Comparison of ENCODE assay signal across 21 mouse cellular contexts in the genomic region with DNA sequence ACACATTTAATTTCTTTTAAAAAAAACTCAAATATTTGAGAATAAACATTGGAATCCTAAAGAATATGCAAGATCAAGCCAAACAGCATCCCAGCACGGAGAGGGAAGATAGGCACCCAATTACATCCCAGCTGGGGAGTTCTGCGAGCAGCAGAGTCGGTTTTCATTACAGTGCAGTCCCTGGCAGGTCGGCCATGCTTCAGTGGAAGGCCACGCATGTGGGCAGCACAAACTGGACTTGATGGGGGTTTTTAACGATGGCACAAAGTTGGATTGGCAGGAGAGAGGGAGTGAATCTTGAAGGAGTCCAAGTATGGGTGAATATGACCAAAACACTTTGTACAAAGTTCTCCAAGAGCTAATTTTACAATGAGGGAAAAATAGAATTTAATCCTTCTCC. TPM values are rescaled to one million over a fixed set of nuclear protein-coding genes. Genes with fewer than 3 reads are reported as not detected.
DNase-seq lines count a peak whose midpoint lies in the region; ATAC-seq and TF ChIP-seq lines count a peak whose summit lies in the region.
"Had no signal": no experiment of that assay in that cellular context is flagged by ENCODE, and none has a peak within 500 bp of the region (broad histone marks: within the 10 kb centered on the region; RNA-seq: fewer than 3 reads in every experiment).

No protein-coding gene starts in this region.

- no peaks in the 10 kb centered on the region for H3K9me3 ChIP-seq in kidney, embryonic 15.5 days (replicated peaks)
- no peaks in the 10 kb centered on the region for H3K9me3 ChIP-seq in kidney, postnatal 0 days (replicated peaks; ENCODE audit: low read length)
- H3K9me3 ChIP-seq: embryonic facial prominence, embryonic 13.5 days; embryonic facial prominence, embryonic 15.5 days; forebrain, embryonic 12.5 days had no signal

- ATAC-seq in kidney, embryonic 15.5 days (replicated peaks; ENCODE audit: low FRiP score): peak; percentile 83
- ATAC-seq in kidney, postnatal 0 days (replicated peaks; ENCODE audit: low FRiP score, low read depth): no peak
- ATAC-seq: forebrain, embryonic 14.5 days had no signal

- no peak overlapping the region for H3K9ac ChIP-seq in kidney, embryonic 15.5 days
- no peak overlapping the region for H3K9ac ChIP-seq in kidney, postnatal 0 days (ENCODE audit: low read depth, low read length)
- H3K9ac ChIP-seq: embryonic facial prominence, embryonic 13.5 days; embryonic facial prominence, embryonic 15.5 days; forebrain, embryonic 12.5 days had no signal

- H3K36me3 ChIP-seq in kidney, embryonic 15.5 days: no peaks in the 10 kb centered on the region
- H3K36me3 ChIP-seq in kidney, postnatal 0 days (ENCODE audit: insufficient read depth, low read length): no peaks in the 10 kb centered on the region
- no peaks in the 10 kb centered on the region for H3K36me3 ChIP-seq in kidney, adult 2 months (ENCODE audit: control insufficient read depth, insufficient read depth, low read length)
- H3K36me3 ChIP-seq: embryonic facial prominence, embryonic 13.5 days; embryonic facial prominence, embryonic 15.5 days; forebrain, embryonic 10.5 days; forebrain, embryonic 12.5 days had no signal

- H3K4me1 ChIP-seq in kidney, embryonic 15.5 days: no peaks in the 10 kb centered on the region
- H3K4me1 ChIP-seq in kidney, postnatal 0 days (replicated peaks; ENCODE audit: insufficient read depth, low read length): no peaks in the 10 kb centered on the region
- H3K4me1 ChIP-seq in kidney, adult 2 months (ENCODE audit: control insufficient read depth, insufficient read depth, low read length): no peaks in the 10 kb centered on the region
- H3K4me1 ChIP-seq: embryonic facial prominence, embryonic 15.5 days had no signal

- WGBS in kidney, embryonic 15.5 days: 29% methylated on average over 6 of the region's 6 CpGs
- WGBS in kidney, postnatal 0 days: 36% methylated on average over 6 of the region's 6 CpGs
- 25% methylated on average over 6 of the region's 6 CpGs for WGBS in kidney, adult 2 months

- TF ChIP-seq POLR2A in kidney, adult 2 months (IDR thresholded peaks at IDR 0.05; ENCODE audit: low read depth, low read length): no peak

- H3K27ac ChIP-seq in kidney, embryonic 15.5 days: no peak overlapping the region
- H3K27ac ChIP-seq in kidney, postnatal 0 days: no peak overlapping the region
- no peak overlapping the region for H3K27ac ChIP-seq in kidney, adult 2 months (ENCODE audit: insufficient read depth, low read depth, low read length)
- H3K27ac ChIP-seq: embryonic facial prominence, embryonic 13.5 days; embryonic facial prominence, embryonic 15.5 days; forebrain, embryonic 10.5 days; forebrain, embryonic 12.5 days had no signal

- TF ChIP-seq CTCF in kidney, postnatal 0 days (IDR thresholded peaks at IDR 0.05; ENCODE audit: low read depth): no peak
- TF ChIP-seq CTCF in kidney, adult 2 months (conservative IDR thresholded peaks at IDR 0.05; ENCODE audit: insufficient read depth, insufficient read length, low read depth, low read length): no peak

- H3K4me3 ChIP-seq in kidney, embryonic 15.5 days (replicated peaks): no peak overlapping the region
- no peak overlapping the region for H3K4me3 ChIP-seq in kidney, postnatal 0 days (replicated peaks; ENCODE audit: low read depth, low read length)
- H3K4me3 ChIP-seq in kidney, adult 2 months (ENCODE audit: insufficient read depth, low read depth, low read length): no peak overlapping the region
- H3K4me3 ChIP-seq: embryonic facial prominence, embryonic 13.5 days; embryonic facial prominence, embryonic 15.5 days; erythroblast, embryonic 14.5 days; forebrain, embryonic 10.5 days; forebrain, embryonic 12.5 days had no signal

- H3K4me2 ChIP-seq in kidney, embryonic 15.5 days: no peak overlapping the region
- no peak overlapping the region for H3K4me2 ChIP-seq in kidney, postnatal 0 days (ENCODE audit: low read length)
- H3K4me2 ChIP-seq: embryonic facial prominence, embryonic 13.5 days; embryonic facial prominence, embryonic 15.5 days; forebrain, embryonic 12.5 days had no signal

- DNase-seq in kidney, postnatal 4 days: no peak
- DNase-seq in kidney, postnatal 0 days (ENCODE audit: low spot score): peak; percentile 59
- no peak for DNase-seq in kidney, adult 2 months
- DNase-seq: adrenal gland, adult 2 months; adrenal gland, postnatal 10 days; adrenal gland, postnatal 25 days; cerebellum, adult 11 months; cerebellum, adult 18-20 months; cerebellum, adult 8-10 months; cerebellum, adult 9-11 months; cerebellum, postnatal 14 days; cerebellum, postnatal 36 days; embryo, embryonic 11 days had no signal

- no peaks in the 10 kb centered on the region for H3K27me3 ChIP-seq in kidney, embryonic 15.5 days
- H3K27me3 ChIP-seq in kidney, postnatal 0 days (ENCODE audit: insufficient read depth, low read length): no peaks in the 10 kb centered on the region
- H3K27me3 ChIP-seq in kidney, adult 2 months (replicated peaks; ENCODE audit: control insufficient read depth, insufficient read depth, low read length): no peaks in the 10 kb centered on the region
- H3K27me3 ChIP-seq: embryonic facial prominence, embryonic 15.5 days; forebrain, embryonic 12.5 days had no signal

RNA-seq across cellular contexts. Expression of gene Col6a5, which starts 29.7 kb away (rescaled TPM):
- polyA plus RNA-seq in kidney, embryonic 15.5 days (2015; fragmentation: Nextera tagmentation; extraction: Ambion mirVana): 0.37 and 0.42 TPM in 2 replicates
- 0.09 and 0.16 TPM in 2 replicates for polyA plus RNA-seq in kidney, postnatal 0 days (2015; fragmentation: Nextera tagmentation; extraction: Ambion mirVana)
- 0.23 and 0.34 TPM in 2 replicates for polyA plus RNA-seq in kidney, adult 2 months (2012; rRNA removed)
- polyA plus RNA-seq: C2C12; erythroblast, embryonic 14.5 days; forebrain, embryonic 10.5 days had no signal
